Mouse (Mus musculus) olfactory bulb, adult 2 months (tissue): ENCODE data around the gene Rybp.

Experiments
- CTCF ChIP-seq: fragments of 200-500 bp; IDR thresholded peaks from 2 replicates; pipeline ENCODE4 v1.5.1; 2012; ENCODE audit warnings: low read depth, mild to moderate bottlenecking, low read length, moderate library complexity; ENCODE audit not compliant: insufficient read depth
- POLR2A ChIP-seq: fragments of 200-500 bp; IDR thresholded peaks from 2 replicates; pipeline ENCODE4 v1.6.1; 2012; ENCODE audit warnings: mild to moderate bottlenecking, low read depth, low read length, moderate library complexity; ENCODE audit not compliant: insufficient read depth

- TF ChIP-seq CTCF (no peak), POLR2A (no peak)
These were observed 93.5 kb downstream of the Rybp start for GRCm38 (mm10) chr6:100193760-100194159.
